Mouse (Mus musculus): ENCODE results near the gene Rtkn. TPM values are rescaled to one million over a fixed set of nuclear protein-coding genes. Genes with fewer than 3 reads are reported as not detected.

The Rtkn gene
- polyA plus RNA-seq, 1 experiment from 2014 or later: 12.6 TPM

DNA sequence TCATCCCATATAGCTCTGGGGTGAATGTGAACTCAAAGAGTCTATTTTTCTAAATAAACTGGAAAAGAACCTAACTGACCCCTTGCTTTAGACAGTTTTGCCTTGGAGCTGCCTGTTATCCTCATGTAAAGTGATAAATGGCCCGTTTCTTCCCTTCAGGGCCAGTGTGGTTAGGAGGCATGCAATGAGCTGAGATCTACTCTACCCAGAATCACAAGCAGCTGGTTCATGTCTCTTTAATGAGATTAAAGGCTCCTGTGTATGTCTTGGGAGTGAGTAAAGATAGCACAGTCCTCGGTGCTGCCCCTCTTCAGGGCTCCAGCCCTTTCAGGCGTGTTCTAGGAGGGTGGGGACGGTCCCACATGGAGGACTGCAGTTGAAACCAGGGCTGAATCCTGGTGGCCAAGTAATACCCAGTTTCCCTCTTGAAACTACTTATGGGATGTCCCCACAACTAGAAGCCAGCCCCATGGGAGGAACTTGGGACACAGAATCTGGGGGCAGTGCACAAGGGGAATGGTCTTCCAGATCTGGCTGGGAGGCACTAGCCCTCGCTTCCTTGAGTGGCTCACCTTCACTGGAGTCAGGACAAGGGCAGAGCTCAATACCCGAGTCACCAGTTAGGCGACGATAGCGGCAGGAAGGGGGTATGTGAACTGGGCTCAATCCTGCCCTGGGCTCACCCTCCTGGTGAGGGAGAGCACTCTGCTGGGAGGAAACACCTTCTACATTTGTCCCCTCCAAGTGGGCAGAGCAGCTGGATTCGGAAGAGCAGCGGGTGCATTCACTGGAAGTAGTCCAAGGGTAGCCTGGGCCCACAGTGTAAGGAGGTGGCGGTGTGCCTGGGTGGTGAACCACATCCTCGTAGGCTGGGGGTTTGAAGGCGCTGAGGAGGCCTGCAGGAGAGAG lies 16.2 kb upstream of the Rtkn start:
- Histone ChIP-seq H3K4me3 (0 out of 2 replicates have a peak overlapping the region, but pooled peaks have one; percentile 74), H3K36me3 (peaks cover 42% of the 10 kb centered on the region), H3K27ac (peak overlapping the region; percentile 96), H3K4me2 (peak overlapping the region; percentile 95), H3K27me3 (replicated peaks) (no peaks in the 10 kb centered on the region), H3K9ac (peak overlapping the region; percentile 88; the same call in 1 of the 2 replicates), H3K9me3 (replicated peaks) (no peaks in the 10 kb centered on the region), H3K4me1 (peaks cover 80% of the 10 kb centered on the region)
- 67% methylated on average over 14 of the region's 14 CpGs for WGBS (ENCODE audit: insufficient replicate concordance)
- no peak for ATAC-seq

DNA sequence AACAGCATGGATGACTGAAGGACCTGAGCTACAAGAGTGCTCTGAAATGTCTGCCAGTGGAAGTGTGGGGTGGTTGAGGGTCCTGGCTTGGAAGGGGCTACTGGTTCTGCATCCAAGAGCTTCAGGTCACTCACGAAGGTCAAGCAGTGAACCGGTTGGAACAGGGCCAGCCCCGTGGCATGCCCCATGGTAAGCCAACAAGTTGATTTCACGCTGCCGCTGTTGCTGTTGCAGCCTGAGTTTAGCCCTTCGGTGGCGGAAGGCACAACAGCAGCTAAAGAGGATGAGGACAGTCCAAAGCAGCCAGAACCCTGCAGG lies 15.6 kb upstream of the Rtkn start:
- H3K9me3 ChIP-seq (replicated peaks): no peaks in the 10 kb centered on the region
- peak overlapping the region; percentile 95 for H3K4me2 ChIP-seq
- H3K27me3 ChIP-seq (replicated peaks): no peaks in the 10 kb centered on the region
- no peak for ATAC-seq
- H3K4me1 ChIP-seq: peaks cover 79% of the 10 kb centered on the region
- H3K36me3 ChIP-seq: peaks cover 42% of the 10 kb centered on the region
- peak overlapping the region; percentile 88 for H3K9ac ChIP-seq
- H3K27ac ChIP-seq: peak overlapping the region; percentile 96
- 77% methylated on average over 7 of the region's 7 CpGs for WGBS (ENCODE audit: insufficient replicate concordance)
- peak overlapping the region; percentile 74 for H3K4me3 ChIP-seq

DNA sequence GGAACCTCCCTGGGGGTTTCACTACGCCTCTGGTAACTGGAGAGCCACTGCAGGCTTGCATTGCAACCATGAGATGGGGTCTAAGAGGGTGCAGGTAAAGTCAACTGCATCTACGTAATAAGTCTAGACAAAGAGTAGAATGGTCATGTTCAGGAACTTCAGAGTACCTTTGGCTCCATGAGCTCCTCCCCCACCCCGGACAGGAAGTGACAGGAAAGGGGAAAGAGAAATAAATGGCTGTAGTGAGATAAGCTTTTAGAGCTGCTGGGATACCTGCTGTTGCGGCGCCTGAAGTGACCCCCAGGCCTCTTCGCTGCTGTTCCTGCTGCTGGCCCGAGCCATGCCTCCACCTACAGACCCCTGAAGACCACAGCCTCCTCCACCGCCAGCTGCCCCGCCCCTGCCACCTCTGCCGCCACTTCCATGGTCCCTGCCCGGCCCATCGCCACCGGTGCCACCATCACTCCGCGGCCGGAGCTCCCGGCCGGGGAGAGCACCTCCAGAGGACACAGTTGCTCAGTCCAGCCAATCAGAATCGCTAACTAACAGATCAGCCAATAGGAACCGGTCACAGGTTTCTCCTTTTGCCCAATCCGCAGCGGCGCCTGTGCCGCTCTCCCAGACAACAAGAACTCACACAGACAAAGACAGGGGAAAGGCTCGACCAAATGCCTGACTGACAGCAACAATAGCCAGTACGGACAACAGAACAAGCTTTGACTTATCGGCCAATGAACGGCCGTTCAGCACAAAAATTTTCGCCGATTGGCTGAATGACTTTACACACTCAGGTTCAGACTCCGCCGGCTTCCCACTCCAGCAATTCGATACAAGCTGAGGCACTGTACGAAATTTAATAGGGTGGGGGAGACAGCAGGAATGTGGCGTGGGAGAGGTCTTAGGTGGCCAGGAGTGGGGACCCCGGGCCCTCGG lies 14.1 kb upstream of the Rtkn start, which contains the start of gene Wbp1:
Wbp1 (minus strand) TSS at position 630 of the 933 bp plus-strand sequence.
- peak within 1 kb of the TSS; percentile 88 for H3K9ac ChIP-seq
- ATAC-seq: peak; percentile 90
- peak within 1 kb of the TSS; percentile 96 for H3K27ac ChIP-seq
- peaks cover 78% of the 10 kb centered on the region for H3K4me1 ChIP-seq
- no peaks in the 10 kb centered on the region for H3K27me3 ChIP-seq (replicated peaks)
- peak within 1 kb of the TSS; percentile 95 for H3K4me2 ChIP-seq
- H3K36me3 ChIP-seq: peaks cover 42% of the 10 kb centered on the region
- H3K9me3 ChIP-seq (replicated peaks): no peaks in the 10 kb centered on the region
- peak within 1 kb of the TSS; percentile 74 for H3K4me3 ChIP-seq
- WGBS (ENCODE audit: insufficient replicate concordance): under 1% methylated on average over 38 of the region's 38 CpGs

DNA sequence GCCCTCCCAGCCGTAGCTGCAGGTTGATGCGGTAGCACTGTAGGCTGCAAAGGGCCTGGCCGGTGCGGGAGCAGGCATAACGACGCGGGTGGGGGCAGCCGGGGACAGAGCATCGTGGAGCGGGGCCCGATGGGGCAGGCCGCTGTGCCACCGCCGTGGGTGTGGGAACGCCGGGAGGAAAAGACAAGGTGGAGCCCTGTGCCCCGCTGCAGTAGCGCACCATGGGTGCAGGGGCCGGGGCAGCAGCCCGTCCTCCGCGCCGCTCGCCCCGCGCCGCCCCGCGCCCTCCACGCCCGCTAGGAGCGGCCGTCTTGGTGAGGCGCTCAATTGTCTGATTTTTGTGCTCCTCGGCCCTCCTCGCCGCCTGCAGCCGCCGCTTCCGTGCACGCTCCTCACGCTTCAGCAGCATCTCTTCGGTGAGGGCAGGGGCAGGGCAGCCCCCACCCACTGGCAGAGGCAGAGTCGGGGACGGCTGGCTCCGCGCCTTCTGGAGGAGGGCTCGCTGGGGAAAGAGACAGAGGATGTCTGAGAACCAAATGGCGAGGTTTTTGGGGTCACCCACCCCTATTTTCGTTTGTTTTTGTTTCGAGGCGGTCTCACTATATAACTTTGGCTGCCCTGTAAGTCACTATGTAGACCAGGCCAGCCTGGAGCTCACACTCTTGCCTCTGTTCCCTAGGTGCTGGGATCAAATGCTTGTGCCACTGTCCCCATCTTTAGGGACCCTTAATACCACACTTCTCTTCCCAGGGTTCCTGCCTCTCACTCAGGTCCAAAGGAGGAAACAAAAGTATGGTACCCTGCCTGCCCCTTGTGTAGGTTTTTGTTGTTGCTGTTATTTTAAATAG lies 13.2 kb upstream of the Rtkn start:
- Histone ChIP-seq H3K27ac (peak overlapping the region; percentile 96), H3K9ac (peak overlapping the region; percentile 88), H3K9me3 (replicated peaks) (no peaks in the 10 kb centered on the region), H3K4me2 (peak overlapping the region; percentile 95), H3K4me3 (peak overlapping the region; percentile 74), H3K36me3 (peaks cover 36% of the 10 kb centered on the region), H3K4me1 (peaks cover 69% of the 10 kb centered on the region), H3K27me3 (replicated peaks) (no peaks in the 10 kb centered on the region)
- peak; percentile 40 for ATAC-seq
- 2% methylated on average over 52 of the region's 52 CpGs for WGBS (ENCODE audit: insufficient replicate concordance)

DNA sequence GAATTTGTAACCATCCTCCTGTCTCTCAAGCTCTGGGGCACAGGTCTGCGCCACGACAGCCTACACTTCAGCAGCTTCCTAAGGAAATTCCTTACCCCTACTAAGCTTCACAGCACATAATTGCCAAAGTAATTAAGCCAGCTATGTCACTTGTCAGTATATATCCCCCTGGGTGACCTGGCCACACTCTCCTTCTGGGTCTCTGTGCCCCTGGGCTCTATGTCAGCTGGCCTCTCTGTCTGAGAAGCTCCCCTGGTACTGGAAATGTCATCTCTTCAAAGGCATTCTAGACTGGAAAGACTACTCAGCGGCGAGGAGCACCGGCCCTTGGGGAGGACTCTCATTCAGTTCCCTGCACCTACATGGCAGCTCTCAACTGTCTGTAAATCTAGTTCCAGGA lies 12.3 kb upstream of the Rtkn start:
- Histone ChIP-seq H3K4me1 (peaks cover 60% of the 10 kb centered on the region), H3K9ac (peak overlapping the region; percentile 88; the same call in 1 of the 2 replicates), H3K4me3 (peak overlapping the region; percentile 74), H3K36me3 (peaks cover 27% of the 10 kb centered on the region), H3K4me2 (peak overlapping the region; percentile 95), H3K9me3 (replicated peaks) (no peaks in the 10 kb centered on the region), H3K27ac (no peak overlapping the region; the same call in 1 of the 2 replicates), H3K27me3 (replicated peaks) (no peaks in the 10 kb centered on the region)
- WGBS (ENCODE audit: insufficient replicate concordance): 92% methylated on average over 5 of the region's 5 CpGs
- ATAC-seq: no peak

DNA sequence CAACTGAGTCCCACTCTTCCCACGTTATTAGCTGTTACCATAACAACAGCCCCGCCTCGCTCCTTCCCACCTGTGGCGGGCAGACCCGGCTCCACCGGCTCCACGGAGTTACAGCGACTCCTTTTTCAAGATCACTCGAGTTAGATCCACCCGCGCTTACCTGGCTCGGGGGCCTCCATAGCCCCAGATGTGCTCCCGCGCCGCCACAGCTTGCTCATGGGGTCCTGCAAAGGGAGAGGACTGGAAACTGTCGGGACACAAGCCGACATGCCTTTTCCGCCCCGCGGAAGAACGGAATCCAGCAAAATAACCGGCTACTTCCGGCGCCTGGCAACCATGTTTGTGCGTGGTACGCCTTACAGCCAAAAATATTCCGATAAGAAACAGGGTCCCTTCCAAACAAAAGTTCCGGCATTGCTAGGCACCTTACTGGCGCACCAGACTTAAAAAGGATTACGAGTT lies 10.4 kb upstream of the Rtkn start:
- Histone ChIP-seq H3K4me3 (peak overlapping the region; percentile 87), H3K4me1 (peaks cover 43% of the 10 kb centered on the region), H3K36me3 (peaks cover 9% of the 10 kb centered on the region), H3K9me3 (replicated peaks) (no peaks in the 10 kb centered on the region), H3K27me3 (replicated peaks) (no peaks in the 10 kb centered on the region), H3K9ac (peak overlapping the region; percentile 87), H3K27ac (peak overlapping the region; percentile 89), H3K4me2 (peak overlapping the region; percentile 93)
- ATAC-seq: peak; percentile 9; the same call in 1 of the 2 replicates
- WGBS (ENCODE audit: insufficient replicate concordance): under 1% methylated on average over 30 of the region's 30 CpGs

DNA sequence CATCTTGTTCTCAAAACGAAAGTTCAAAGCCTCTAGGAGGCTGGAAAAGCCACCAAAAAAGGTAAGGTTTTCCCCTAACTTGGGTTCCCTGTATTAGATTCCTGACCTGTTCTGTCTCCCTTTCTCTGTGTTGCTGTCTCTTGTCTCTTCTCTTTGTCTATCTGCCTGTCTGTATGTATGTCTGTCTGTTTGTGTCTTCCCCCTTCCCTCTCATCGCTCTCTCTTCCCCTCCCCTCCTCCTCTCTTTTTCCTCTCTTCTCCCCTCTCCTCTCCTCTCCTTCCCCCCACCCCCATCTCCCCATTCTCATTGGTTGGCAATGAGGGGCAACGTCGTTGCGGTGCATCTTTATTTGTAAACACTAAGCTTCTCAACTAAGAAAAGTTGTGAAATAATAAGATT lies 9.9 kb upstream of the Rtkn start, which contains the start of gene Ino80b:
Ino80b (minus strand) TSS at position 101 of the 400 bp plus-strand sequence.
- peak within 1 kb of the TSS; percentile 87 for H3K4me3 ChIP-seq
- ATAC-seq: no peak
- 30% methylated on average over 5 of the region's 5 CpGs for WGBS (ENCODE audit: insufficient replicate concordance)
- H3K9me3 ChIP-seq (replicated peaks): no peaks in the 10 kb centered on the region
- peak within 1 kb of the TSS; percentile 89 for H3K27ac ChIP-seq
- peak within 1 kb of the TSS; percentile 87 for H3K9ac ChIP-seq
- H3K4me1 ChIP-seq: peaks cover 38% of the 10 kb centered on the region
- H3K27me3 ChIP-seq (replicated peaks): no peaks in the 10 kb centered on the region
- H3K36me3 ChIP-seq: peaks cover 9% of the 10 kb centered on the region
- peak within 1 kb of the TSS; percentile 93 for H3K4me2 ChIP-seq

DNA sequence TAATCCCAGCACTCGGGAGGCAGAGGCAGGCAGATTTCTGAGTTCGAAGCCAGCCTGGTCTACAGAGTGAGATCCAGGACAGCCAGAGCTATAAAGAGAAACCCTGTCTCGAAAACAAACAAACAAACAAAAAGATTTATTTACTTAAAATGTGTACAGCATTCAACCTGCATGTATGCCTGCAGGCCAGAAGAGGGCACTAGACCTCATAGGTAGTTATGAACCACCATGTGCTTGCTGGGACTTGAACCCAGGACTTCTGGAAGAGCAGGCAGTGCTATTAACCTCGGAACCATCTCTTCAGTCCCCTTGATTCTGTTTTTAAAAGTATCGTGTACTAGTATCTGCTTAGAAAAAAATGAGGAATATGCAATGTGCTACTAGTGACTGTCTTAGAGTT lies 7.8 kb upstream of the Rtkn start:
- H3K4me1 ChIP-seq: peaks cover 36% of the 10 kb centered on the region

DNA sequence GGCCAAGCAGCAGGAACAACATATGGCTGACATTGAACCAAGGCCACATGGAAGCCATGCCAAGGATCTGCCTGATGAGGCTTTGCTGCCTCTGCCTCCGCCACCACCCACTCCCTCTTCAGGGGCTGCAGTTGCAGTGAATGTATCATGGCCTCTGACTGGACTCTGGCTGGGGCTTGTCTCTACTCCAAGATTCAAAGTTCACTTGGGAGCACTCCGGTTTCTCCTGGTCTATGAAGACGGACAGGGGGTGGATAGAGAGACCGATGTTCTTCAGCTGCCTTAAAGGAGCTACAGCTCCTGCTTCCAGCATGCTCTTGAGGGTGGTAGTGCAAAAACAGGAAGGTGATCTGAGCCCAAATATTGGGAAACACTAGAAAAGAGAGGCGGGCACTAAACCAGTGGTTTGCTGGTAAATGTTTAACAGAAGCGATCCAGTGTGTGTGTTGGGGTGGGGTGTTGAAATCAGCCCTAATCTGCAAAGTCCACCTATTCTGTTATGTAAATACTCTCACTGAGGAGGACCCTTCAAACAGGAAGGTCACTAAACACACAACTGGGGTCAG lies 3.7 kb upstream of the Rtkn start:
- 53% methylated on average over 6 of the region's 6 CpGs for WGBS (ENCODE audit: insufficient replicate concordance)
- Histone ChIP-seq H3K9ac (no peak overlapping the region), H3K4me3 (no peak overlapping the region)

More for the DNA sequence above, 7.8 kb upstream of the Rtkn start:
- Histone ChIP-seq H3K4me3 (no peak overlapping the region), H3K27me3 (replicated peaks) (no peaks in the 10 kb centered on the region), H3K9me3 (replicated peaks) (no peaks in the 10 kb centered on the region), H3K27ac (no peak overlapping the region), H3K4me2 (no peak overlapping the region), H3K9ac (no peak overlapping the region), H3K36me3 (peaks cover 9% of the 10 kb centered on the region)
- ATAC-seq: no peak
- WGBS (ENCODE audit: insufficient replicate concordance): 81% methylated on average over 5 of the region's 5 CpGs

DNA sequence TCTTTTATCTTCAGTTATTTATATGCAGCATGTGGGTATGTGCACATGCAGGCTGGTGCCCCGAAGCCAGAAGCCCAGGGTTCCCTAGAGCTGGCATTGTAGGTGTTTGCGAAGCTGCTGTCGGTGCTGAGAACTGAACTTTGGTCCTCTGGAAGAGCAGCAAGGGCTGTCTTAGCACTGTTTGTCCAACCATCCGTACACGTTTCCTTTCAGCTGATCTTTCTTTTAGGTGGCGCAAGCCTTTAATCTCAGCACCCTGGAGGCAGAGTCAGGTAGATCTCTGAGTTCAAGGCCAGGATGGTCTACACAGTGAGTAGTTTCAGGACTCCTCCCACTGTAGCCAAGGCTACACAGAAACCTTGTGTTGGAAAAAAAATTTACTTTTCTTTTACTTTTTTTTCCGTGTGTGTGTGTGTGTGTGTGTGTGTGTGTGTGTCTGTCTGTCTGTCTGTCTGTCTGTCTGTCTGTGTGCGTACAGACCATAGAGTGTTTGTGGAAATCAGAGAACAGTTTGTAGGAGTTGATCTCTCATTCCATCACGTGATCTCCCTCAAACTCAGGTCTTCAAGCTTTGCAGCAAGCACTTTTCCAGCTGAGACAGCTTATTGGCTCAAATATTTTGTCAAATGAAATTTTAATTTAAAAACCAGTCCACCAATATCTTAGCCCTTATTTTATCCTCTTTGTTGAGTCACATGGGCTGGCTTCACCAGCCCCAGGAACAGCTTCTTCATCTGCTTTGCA lies 2.9 kb upstream of the Rtkn start:
- Histone ChIP-seq H3K4me3 (no peak overlapping the region), H3K4me1 (peaks cover 47% of the 10 kb centered on the region), H3K27ac (peak overlapping the region; percentile 65), H3K4me2 (no peak overlapping the region), H3K9ac (no peak overlapping the region), H3K27me3 (replicated peaks) (peaks cover 36% of the 10 kb centered on the region), H3K9me3 (replicated peaks) (no peaks in the 10 kb centered on the region), H3K36me3 (no peaks in the 10 kb centered on the region)
- WGBS (ENCODE audit: insufficient replicate concordance): 68% methylated on average over 9 of the region's 9 CpGs
- ATAC-seq: no peak

More for the DNA sequence above, 3.7 kb upstream of the Rtkn start:
- Histone ChIP-seq H3K9me3 (replicated peaks) (no peaks in the 10 kb centered on the region), H3K4me2 (no peak overlapping the region), H3K4me1 (peaks cover 39% of the 10 kb centered on the region), H3K27me3 (replicated peaks) (peaks cover 28% of the 10 kb centered on the region), H3K36me3 (no peaks in the 10 kb centered on the region), H3K27ac (peak overlapping the region; percentile 65)
- peak; percentile 42 for ATAC-seq

Measured in liver, embryonic 12.5 days (tissue).